ENCODE assay signal across 12 mouse cellular contexts in the genomic region with DNA sequence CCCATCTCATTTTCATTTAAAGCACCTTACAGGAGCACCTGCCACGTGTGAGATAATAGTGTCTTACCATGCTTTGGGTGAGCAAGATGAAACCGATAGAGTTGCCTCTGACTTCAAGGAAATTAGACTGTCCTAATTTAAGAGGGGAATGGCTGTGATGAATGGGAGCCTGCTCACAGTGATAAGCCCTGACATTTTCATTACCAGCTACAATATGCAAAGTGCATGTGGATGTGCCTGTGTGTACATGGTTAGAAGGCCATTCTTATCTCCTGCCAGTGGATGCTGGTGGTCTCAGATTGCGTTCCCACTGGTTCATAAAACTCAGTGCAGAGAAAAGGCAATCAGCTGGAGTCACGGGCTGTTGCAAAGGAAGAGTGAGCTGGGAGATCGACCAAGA. TPM values are rescaled to one million over a fixed set of nuclear protein-coding genes. Genes with fewer than 3 reads are reported as not detected.
DNase-seq lines count a peak whose midpoint lies in the region; ATAC-seq and TF ChIP-seq lines count a peak whose summit lies in the region.
"Had no signal": no experiment of that assay in that cellular context is flagged by ENCODE, and none has a peak within 500 bp of the region (broad histone marks: within the 10 kb centered on the region; RNA-seq: fewer than 3 reads in every experiment).

No protein-coding gene starts in this region.

- no peak overlapping the region for H3K9ac ChIP-seq in kidney, embryonic 14.5 days (ENCODE audit: low read depth, low read length)
- H3K9ac ChIP-seq: forebrain, embryonic 13.5 days; limb, embryonic 12.5 days had no signal

- no peak for ATAC-seq in kidney, embryonic 14.5 days (ENCODE audit: low FRiP score, low TSS enrichment)
- peak; percentile 72 for ATAC-seq in erythroid progenitor cell, adult 5-6 weeks (replicated peaks; ENCODE audit: low FRiP score, poor library complexity, severe bottlenecking)
- peak; percentile 93 for ATAC-seq in megakaryocyte-erythroid progenitor cell, adult 5-6 weeks (replicated peaks; ENCODE audit: low FRiP score, low TSS enrichment, poor library complexity, severe bottlenecking)
- ATAC-seq: forebrain, embryonic 13.5 days; intestine, postnatal 0 days had no signal

- TF ChIP-seq CTCF in kidney, adult 2 months (conservative IDR thresholded peaks at IDR 0.05; ENCODE audit: insufficient read depth, insufficient read length, low read depth, low read length) = no peak

- WGBS in kidney, adult 2 months = 58% methylated on average over 5 of the region's 5 CpGs
- WGBS in kidney, embryonic 14.5 days = 28% methylated on average over 5 of the region's 5 CpGs

- no peaks in the 10 kb centered on the region for H3K9me3 ChIP-seq in kidney, embryonic 14.5 days (ENCODE audit: control insufficient read depth, low read length)
- H3K9me3 ChIP-seq: forebrain, embryonic 13.5 days; limb, embryonic 12.5 days had no signal

- no peak overlapping the region for H3K4me2 ChIP-seq in kidney, embryonic 14.5 days (replicated peaks; ENCODE audit: low read depth, low read length)
- H3K4me2 ChIP-seq: forebrain, embryonic 13.5 days; limb, embryonic 12.5 days had no signal

- peaks cover 71% of the 10 kb centered on the region for H3K4me1 ChIP-seq in kidney, adult 2 months (ENCODE audit: control insufficient read depth, insufficient read depth, low read length)
- peaks cover 16% of the 10 kb centered on the region for H3K4me1 ChIP-seq in kidney, embryonic 14.5 days (ENCODE audit: control insufficient read depth, insufficient read depth, low read length)

- no peak for DNase-seq in kidney, adult 2 months
- DNase-seq in ZHBTc4 (ENCODE audit: low read depth, low spot score) = peak; percentile 58
- no peak for DNase-seq in frontal cortex, postnatal 36 days (ENCODE audit: low spot score in 2 of 2)
- no peak for DNase-seq in lung, postnatal 14 days
- no peak for DNase-seq in ovary, postnatal 14 days (ENCODE audit: low spot score)

- H3K27me3 ChIP-seq in kidney, adult 2 months (replicated peaks; ENCODE audit: control insufficient read depth, insufficient read depth, low read length) = no peaks in the 10 kb centered on the region
- H3K27me3 ChIP-seq in kidney, embryonic 14.5 days (ENCODE audit: control insufficient read depth, insufficient read depth, low read length) = no peaks in the 10 kb centered on the region
- H3K27me3 ChIP-seq: forebrain, embryonic 13.5 days; limb, embryonic 12.5 days had no signal

- H3K36me3 ChIP-seq in kidney, adult 2 months (ENCODE audit: control insufficient read depth, insufficient read depth, low read length) = no peaks in the 10 kb centered on the region
- H3K36me3 ChIP-seq in kidney, embryonic 14.5 days (ENCODE audit: control insufficient read depth, insufficient read depth, low read length) = no peaks in the 10 kb centered on the region
- H3K36me3 ChIP-seq: limb, embryonic 12.5 days had no signal

- no peak overlapping the region for H3K4me3 ChIP-seq in kidney, adult 2 months (ENCODE audit: insufficient read depth, low read depth, low read length)
- H3K4me3 ChIP-seq in kidney, embryonic 14.5 days (ENCODE audit: low read length) = no peak overlapping the region
- H3K4me3 ChIP-seq: forebrain, embryonic 13.5 days; layer of hippocampus, adult 2 months; limb, embryonic 12.5 days had no signal

- H3K27ac ChIP-seq in kidney, adult 2 months (ENCODE audit: insufficient read depth, low read depth, low read length) = peak overlapping the region; percentile 97
- no peak overlapping the region for H3K27ac ChIP-seq in kidney, embryonic 14.5 days (ENCODE audit: low read depth, low read length)
- H3K27ac ChIP-seq: limb, embryonic 12.5 days had no signal

- no peak for TF ChIP-seq POLR2A in kidney, adult 2 months (IDR thresholded peaks at IDR 0.05; ENCODE audit: low read depth, low read length)

RNA-seq across cellular contexts. Expression of a gene that starts 40.6 kb away (rescaled TPM):
- 27.2 and 30.0 TPM in 2 replicates for polyA plus RNA-seq in kidney, adult 2 months (2012; rRNA removed)
- polyA plus RNA-seq in kidney, embryonic 14.5 days (2014; fragmentation: Nextera tagmentation; extraction: Ambion mirVana) = 3.0 and 5.0 TPM in 2 replicates
- 413 and 439 TPM in 2 replicates for total RNA-seq in erythroid progenitor cell, adult 5-6 weeks (2015; ENCODE audit: low replicate concordance)
- total RNA-seq in erythroid progenitor cell, adult 5-6 weeks (2017; ENCODE audit: low replicate concordance) = 229 and 303 TPM in 2 replicates
- total RNA-seq in megakaryocyte-erythroid progenitor cell, adult 5-6 weeks (2014; fragmentation: Nextera tagmentation) = 9.9 and 10.2 TPM in 2 replicates
- 8.7 and 13.2 TPM in 2 replicates for total RNA-seq in megakaryocyte-erythroid progenitor cell, adult 5-6 weeks (2017)

Comparison
In these comparisons a context has a peak if more than half of its experiments do, and no peak if none do; other contexts are left out.
1. RNA of a gene that starts 40.6 kb away (total RNA-seq): 229 to 439 TPM in erythroid progenitor cell, adult 5-6 weeks; 8.7 to 13.2 TPM in megakaryocyte-erythroid progenitor cell, adult 5-6 weeks; every median in the first group is over 10 times any median in the second.